8 mouse cellular contexts compared by ENCODE assay signal in genomic region chr6:134928096-134928888, GRCm38 (mm10). TPM values are rescaled to one million over a fixed set of nuclear protein-coding genes. Genes with fewer than 3 reads are reported as not detected.
DNase-seq lines count a peak whose midpoint lies in the region; ATAC-seq and TF ChIP-seq lines count a peak whose summit lies in the region.

No protein-coding gene starts in this region.

- H3K9ac ChIP-seq in ES-E14 (ENCODE audit: insufficient read depth, low read depth, low read length, poor library complexity, severe bottlenecking): peak overlapping the region; percentile 92
- H3K9ac ChIP-seq in forebrain, embryonic 11.5 days (ENCODE audit: low read length): peak overlapping the region; percentile 78
- H3K9ac ChIP-seq in lung, embryonic 15.5 days: peak overlapping the region; percentile 72

- under 1% methylated on average over 63 of the region's 63 CpGs for WGBS in forebrain, embryonic 11.5 days
- under 1% methylated on average over 63 of the region's 63 CpGs for WGBS in lung, embryonic 15.5 days
- WGBS in olfactory bulb, adult 2 months: under 1% methylated on average over 63 of the region's 63 CpGs

- H3K4me3 ChIP-seq in ES-E14 (ENCODE audit: insufficient read depth in 1 of 2, low read depth in 1 of 2, low read length in 2 of 2, poor library complexity in 1 of 2, severe bottlenecking in 1 of 2): peak overlapping the region; percentile 79 to 83
- peak overlapping the region; percentile 49 for H3K4me3 ChIP-seq in forebrain, embryonic 11.5 days (ENCODE audit: low read depth, low read length)
- peak overlapping the region; percentile 50 for H3K4me3 ChIP-seq in lung, embryonic 15.5 days
- H3K4me3 ChIP-seq in olfactory bulb, adult 2 months (ENCODE audit: insufficient read depth, low read depth, low read length): peak overlapping the region; percentile 61

- H3K27ac ChIP-seq in ES-E14 (ENCODE audit: insufficient read depth, low read depth, low read length, poor library complexity, severe bottlenecking): peak overlapping the region; percentile 97
- peak overlapping the region; percentile 100 for H3K27ac ChIP-seq in forebrain, embryonic 11.5 days (ENCODE audit: low read depth, low read length)
- H3K27ac ChIP-seq in lung, embryonic 15.5 days: peak overlapping the region; percentile 99
- peak overlapping the region; percentile 13 for H3K27ac ChIP-seq in olfactory bulb, adult 2 months (ENCODE audit: insufficient read depth, low read depth, low read length)

- TF ChIP-seq CTCF in olfactory bulb, adult 2 months (IDR thresholded peaks at IDR 0.05; ENCODE audit: insufficient read depth, low read depth, low read length): no peak

- H3K9me3 ChIP-seq in ES-E14 (ENCODE audit: control insufficient read depth, insufficient read depth, low read depth, low read length): no peaks in the 10 kb centered on the region
- no peaks in the 10 kb centered on the region for H3K9me3 ChIP-seq in forebrain, embryonic 11.5 days (ENCODE audit: control insufficient read depth, low read length)
- no peaks in the 10 kb centered on the region for H3K9me3 ChIP-seq in lung, embryonic 15.5 days

- in situ Hi-C loops in ES-E14 (cut with MboI; ENCODE audit: low sequenced_read_pairs in 2 of 2, unreplicated experiment in 2 of 2): no loop called here

- peak; percentile 92 for ATAC-seq in forebrain, embryonic 11.5 days (replicated peaks; ENCODE audit: low FRiP score)
- peak; percentile 92 for ATAC-seq in lung, embryonic 15.5 days (ENCODE audit: borderline replicate concordance, extremely low read depth, low FRiP score, low TSS enrichment)

- peaks cover 0 to 2% of the 10 kb centered on the region in 2 experiments; a peak in 2 of 4 replicates for H3K4me1 ChIP-seq in ES-E14 (ENCODE audit: control insufficient read depth in 2 of 2, insufficient read depth in 2 of 2, low read length in 2 of 2, poor library complexity in 1 of 2)
- H3K4me1 ChIP-seq in forebrain, embryonic 11.5 days (replicated peaks; ENCODE audit: control insufficient read depth, insufficient read depth, low read length): 0 out of 2 replicates have a peak, but pooled peaks cover 6% of the 10 kb centered on the region
- peaks cover 45% of the 10 kb centered on the region for H3K4me1 ChIP-seq in lung, embryonic 15.5 days
- peaks cover 13% of the 10 kb centered on the region for H3K4me1 ChIP-seq in olfactory bulb, adult 2 months (ENCODE audit: control insufficient read depth, insufficient read depth, low read length)

- H3K4me2 ChIP-seq in forebrain, embryonic 11.5 days (ENCODE audit: low read depth, low read length, severe bottlenecking): peak overlapping the region; percentile 94
- peak overlapping the region; percentile 65 for H3K4me2 ChIP-seq in lung, embryonic 15.5 days

- no peak for DNase-seq in ES-E14 (ENCODE audit: low read depth, low spot score)
- DNase-seq in c-Kit-positive CD71-positive TER-119-positive erythroid progenitor cells, embryonic 14.5 days (ENCODE audit: low spot score): peak; percentile 85
- peak; percentile 96 for DNase-seq in forebrain, embryonic 11.5 days (ENCODE audit: low spot score)
- DNase-seq in heart, postnatal 10 days: peak; percentile 91 to 92
- DNase-seq in kidney, postnatal 4 days: peak; percentile 92 to 96
- DNase-seq in thymus, adult 18-20 months: peak; percentile 67 to 77

- no peaks in the 10 kb centered on the region for H3K27me3 ChIP-seq in forebrain, embryonic 11.5 days (ENCODE audit: control insufficient read depth, insufficient read depth, low read length)
- no peaks in the 10 kb centered on the region for H3K27me3 ChIP-seq in lung, embryonic 15.5 days

- H3K36me3 ChIP-seq in ES-E14 (ENCODE audit: control insufficient read depth, insufficient read depth, low read length, poor library complexity, severe bottlenecking): no peaks in the 10 kb centered on the region
- no peaks in the 10 kb centered on the region for H3K36me3 ChIP-seq in forebrain, embryonic 11.5 days (ENCODE audit: control insufficient read depth, insufficient read depth, low read length)
- no peaks in the 10 kb centered on the region for H3K36me3 ChIP-seq in lung, embryonic 15.5 days

- intact Hi-C loops in heart, postnatal 10 days (cut with DNase I): loop anchor here (1.0 to 2.0 kb wide), 2 partner anchors 8 to 53 kb away; partner anchors contain the start of genes Apold1 and Cdkn1b

- TF ChIP-seq POLR2A in olfactory bulb, adult 2 months (IDR thresholded peaks at IDR 0.05; ENCODE audit: insufficient read depth, low read depth, low read length): peak; percentile 36; the same call in 1 of the 2 replicates

TF ChIP-seq in ES-E14, 5 proteins besides CTCF, POLR2A, EP300 and RAD21:
- TF ChIP-seq HCFC1 (IDR thresholded peaks at IDR 0.05; ENCODE audit: borderline replicate concordance, insufficient read depth, low read length) (peak; percentile 59; the same call in 1 of the 2 replicates), ZNF384 (IDR thresholded peaks at IDR 0.05; ENCODE audit: low read depth, low read length) (peak; percentile 98), ZC3H11A (IDR thresholded peaks at IDR 0.05; ENCODE audit: borderline replicate concordance, low read depth, low read length) (no peak), CHD2 (IDR thresholded peaks at IDR 0.05; ENCODE audit: low read depth, low read length) (no peak), MAFK (IDR thresholded peaks at IDR 0.05; ENCODE audit: insufficient read depth, low read depth, low read length) (no peak)

RNA-seq across cellular contexts. Expression of gene Cdkn1b, which starts 8.1 kb away (rescaled TPM):
- 10.7 and 15.4 TPM in 2 replicates for total RNA-seq in ES-E14 (2012; rRNA removed)
- polyA plus RNA-seq in forebrain, embryonic 11.5 days (2014; fragmentation: Nextera tagmentation; extraction: Ambion mirVana): 26.2 and 27.3 TPM in 2 replicates
- 10 to 100 TPM; 45.1 to 53.5 TPM for total RNA-seq in heart, postnatal 10 days (2021)
- polyA plus RNA-seq in lung, embryonic 15.5 days (2015; fragmentation: Nextera tagmentation; extraction: Ambion mirVana): 18.4 and 19.3 TPM in 2 replicates
- 69.9 TPM in 1 of 2 replicates, not detected in the other for polyA plus RNA-seq in olfactory bulb, adult 2 months (2012; ENCODE audit: insufficient read depth, insufficient read length, low replicate concordance, missing spikeins)

RNA-seq across cellular contexts. Expression of gene Gpr19, which starts 29.9 kb away (rescaled TPM):
- total RNA-seq in ES-E14 (2012; rRNA removed): 34.7 and 36.3 TPM in 2 replicates
- polyA plus RNA-seq in forebrain, embryonic 11.5 days (2014; fragmentation: Nextera tagmentation; extraction: Ambion mirVana): 31.2 and 33.8 TPM in 2 replicates
- total RNA-seq in heart, postnatal 10 days (2021): 1 to 10 TPM; 4.3 to 4.8 TPM
- 9.6 and 10.7 TPM in 2 replicates for polyA plus RNA-seq in lung, embryonic 15.5 days (2015; fragmentation: Nextera tagmentation; extraction: Ambion mirVana)
- polyA plus RNA-seq in olfactory bulb, adult 2 months (2012; ENCODE audit: insufficient read depth, insufficient read length, low replicate concordance, missing spikeins): not detected in 2 replicates

RNA-seq across cellular contexts. Expression of gene Apold1, which starts 53.2 kb away (rescaled TPM):
- 0.16 and 0.22 TPM in 2 replicates for total RNA-seq in ES-E14 (2012; rRNA removed)
- polyA plus RNA-seq in forebrain, embryonic 11.5 days (2014; fragmentation: Nextera tagmentation; extraction: Ambion mirVana): 3.0 and 3.1 TPM in 2 replicates
- total RNA-seq in heart, postnatal 10 days (2021): 10 to 100 TPM; 15.9 to 24.3 TPM
- polyA plus RNA-seq in lung, embryonic 15.5 days (2015; fragmentation: Nextera tagmentation; extraction: Ambion mirVana): 1.5 and 1.7 TPM in 2 replicates
- polyA plus RNA-seq in olfactory bulb, adult 2 months (2012; ENCODE audit: insufficient read depth, insufficient read length, low replicate concordance, missing spikeins): not detected in 2 replicates

Comparison
In these comparisons a context has a peak if more than half of its experiments do, and no peak if none do; other contexts are left out.
1. H3K27ac ChIP-seq: peak in every context shown above with its lines; median percentile 100 in forebrain, embryonic 11.5 days; 99 in lung, embryonic 15.5 days; 97 in ES-E14; 13 in olfactory bulb, adult 2 months.
2. RNA of gene Gpr19, which starts 29.9 kb away (polyA plus RNA-seq): 31.2 to 33.8 TPM in forebrain, embryonic 11.5 days and 9.6 to 10.7 TPM in lung, embryonic 15.5 days; not detected in olfactory bulb, adult 2 months; every median in the first group is over 10 times any median in the second.
3. Peak in every context shown above with its lines, with median percentiles within 50 percentile points of each other: H3K4me3 ChIP-seq and H3K9ac ChIP-seq.